Mouse (Mus musculus) neural tube, embryonic 13.5 days (tissue): Measurements from ENCODE around the gene Slc39a13. TPM values are rescaled to one million over a fixed set of nuclear protein-coding genes. Genes with fewer than 3 reads are reported as not detected.

Experiments
- polyA plus RNA-seq: library from polyadenylated mRNA; unstranded; fragments of >200 nt; fragmentation: Nextera tagmentation; extraction: Ambion mirVana; gene quantifications from 2 replicates; pipeline ENCODE4 v1.2.1, GENCODE M21; 2015

Gene Slc39a13
- polyA plus RNA-seq, 1 experiment from 2014 or later: 31.1 TPM

Other genes with a start within 250 kb of the Slc39a13 start
- 257 and 263 TPM in 2 replicates for gene Mtch2, start 223.3 kb downstream of the Slc39a13 start, polyA plus RNA-seq
- gene C1qtnf4, start 184.6 kb downstream of the Slc39a13 start, polyA plus RNA-seq: 94.0 and 113 TPM in 2 replicates
- 51.2 and 51.6 TPM in 2 replicates for gene Kbtbd4, start 165.7 kb downstream of the Slc39a13 start, polyA plus RNA-seq
- 211 and 216 TPM in 2 replicates for gene Ndufs3, start 165.6 kb downstream of the Slc39a13 start, polyA plus RNA-seq
- gene Celf1, start 130.0 kb downstream of the Slc39a13 start, polyA plus RNA-seq: 104 and 112 TPM in 2 replicates
- gene Rapsn, start 34.8 kb downstream of the Slc39a13 start, polyA plus RNA-seq: 2.1 and 3.0 TPM in 2 replicates
- 235 and 246 TPM in 2 replicates for gene Psmc3, start 16.4 kb downstream of the Slc39a13 start, polyA plus RNA-seq
- 5.2 and 6.0 TPM in 2 replicates for gene Spi1, start 12.0 kb upstream of the Slc39a13 start, polyA plus RNA-seq
- gene Mybpc3, start 47.7 kb upstream of the Slc39a13 start, polyA plus RNA-seq: 0.22 and 0.56 TPM in 2 replicates
- gene Madd, start 113.4 kb upstream of the Slc39a13 start, polyA plus RNA-seq: 47.3 and 51.6 TPM in 2 replicates
- 1.1 and 1.5 TPM in 2 replicates for gene Nr1h3, start 132.4 kb upstream of the Slc39a13 start, polyA plus RNA-seq
- gene Acp2, start 132.5 kb upstream of the Slc39a13 start, polyA plus RNA-seq: 37.2 and 43.3 TPM in 2 replicates
- gene Ddb2, start 166.6 kb upstream of the Slc39a13 start, polyA plus RNA-seq: 11.7 and 14.1 TPM in 2 replicates
- 14.8 and 15.3 TPM in 2 replicates for gene Pacsin3, start 185.5 kb upstream of the Slc39a13 start, polyA plus RNA-seq
- 64.5 and 67.0 TPM in 2 replicates for gene Arfgap2, start 194.6 kb upstream of the Slc39a13 start, polyA plus RNA-seq